Mouse (Mus musculus) bone marrow, adult 2 months (tissue): ENCODE data around the gene Fgf18.

ENCODE experiments used
- CTCF ChIP-seq: fragments of 200-500 bp; IDR thresholded peaks from 2 replicates; pipeline ENCODE4 v1.5.1; 2011; ENCODE audit warnings: low read length, control low read depth; ENCODE audit not compliant: control insufficient read depth, insufficient read depth
- POLR2A ChIP-seq: fragments of 200-500 bp; IDR thresholded peaks from 2 replicates; pipeline ENCODE4 v1.6.1; 2011; ENCODE audit warnings: low read depth, mild to moderate bottlenecking, control low read depth, low read length, borderline replicate concordance; ENCODE audit not compliant: control insufficient read depth

DNA sequence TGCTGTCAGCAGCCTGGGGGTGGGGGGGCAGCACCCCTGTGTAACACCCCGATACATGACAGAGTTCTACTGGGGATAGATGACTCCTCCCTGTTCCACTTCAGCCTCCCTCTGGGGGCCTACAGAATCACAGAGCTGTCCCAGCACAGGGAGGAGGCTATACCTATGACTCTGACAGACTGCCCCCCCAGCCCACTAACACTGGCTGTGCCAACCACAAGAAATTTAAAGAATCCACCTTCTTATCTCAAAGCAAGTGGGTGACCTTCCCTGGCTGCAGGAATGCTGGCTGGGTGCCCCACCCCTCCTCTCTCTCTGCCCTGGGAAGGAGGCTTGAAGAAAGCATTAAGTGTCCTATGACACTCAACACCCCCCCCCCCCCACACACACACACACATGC is 4.4 kb downstream of the Fgf18 start:
- TF ChIP-seq CTCF (no peak), POLR2A (no peak)
